Mouse (Mus musculus): ENCODE data around the gene Gpr153.

DNA sequence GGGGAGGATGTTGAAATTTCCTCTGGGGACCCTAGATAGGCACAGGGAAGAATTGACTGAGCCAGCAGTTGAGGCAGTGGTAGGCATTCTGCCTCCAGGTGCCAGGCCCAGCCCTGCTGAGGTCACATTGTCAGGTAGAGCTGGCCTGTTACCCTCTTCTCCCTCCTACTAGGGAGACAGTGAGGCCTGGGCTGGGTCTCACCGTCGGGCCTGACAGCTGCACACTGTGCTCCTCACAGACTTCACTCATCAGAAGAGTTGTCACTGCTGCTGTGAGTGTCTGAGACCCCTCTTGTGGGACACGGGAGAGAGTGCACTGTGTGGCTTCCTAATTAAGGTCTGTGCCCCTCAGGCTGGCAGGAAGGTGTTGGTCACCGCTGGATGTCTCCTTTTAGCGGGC lies 8.2 kb upstream of the Gpr153 start:
- TF ChIP-seq CTCF (IDR thresholded peaks at IDR 0.05): no peak
- TF ChIP-seq EP300 (IDR thresholded peaks at IDR 0.05): no peak

All from lung, postnatal 0 days (tissue).